Mouse (Mus musculus) small intestine, adult 2 months (tissue): ENCODE results near the gene Cmc1.

Source experiments
- CTCF ChIP-seq: fragments of 200-500 bp; IDR thresholded peaks from 2 replicates; pipeline ENCODE4 v1.5.1; 2012; ENCODE audit warnings: low read depth, mild to moderate bottlenecking, control low read depth, inconsistent platforms, low read length, moderate library complexity, mixed read lengths; ENCODE audit not compliant: insufficient replicate concordance, insufficient read length; ENCODE audit errors: extremely low read depth
- POLR2A ChIP-seq: fragments of 200-500 bp; IDR thresholded peaks from 2 replicates; pipeline ENCODE4 v1.6.1; 2012; ENCODE audit warnings: low read depth, mild to moderate bottlenecking, control low read depth, inconsistent platforms, low read length, moderate library complexity

DNA sequence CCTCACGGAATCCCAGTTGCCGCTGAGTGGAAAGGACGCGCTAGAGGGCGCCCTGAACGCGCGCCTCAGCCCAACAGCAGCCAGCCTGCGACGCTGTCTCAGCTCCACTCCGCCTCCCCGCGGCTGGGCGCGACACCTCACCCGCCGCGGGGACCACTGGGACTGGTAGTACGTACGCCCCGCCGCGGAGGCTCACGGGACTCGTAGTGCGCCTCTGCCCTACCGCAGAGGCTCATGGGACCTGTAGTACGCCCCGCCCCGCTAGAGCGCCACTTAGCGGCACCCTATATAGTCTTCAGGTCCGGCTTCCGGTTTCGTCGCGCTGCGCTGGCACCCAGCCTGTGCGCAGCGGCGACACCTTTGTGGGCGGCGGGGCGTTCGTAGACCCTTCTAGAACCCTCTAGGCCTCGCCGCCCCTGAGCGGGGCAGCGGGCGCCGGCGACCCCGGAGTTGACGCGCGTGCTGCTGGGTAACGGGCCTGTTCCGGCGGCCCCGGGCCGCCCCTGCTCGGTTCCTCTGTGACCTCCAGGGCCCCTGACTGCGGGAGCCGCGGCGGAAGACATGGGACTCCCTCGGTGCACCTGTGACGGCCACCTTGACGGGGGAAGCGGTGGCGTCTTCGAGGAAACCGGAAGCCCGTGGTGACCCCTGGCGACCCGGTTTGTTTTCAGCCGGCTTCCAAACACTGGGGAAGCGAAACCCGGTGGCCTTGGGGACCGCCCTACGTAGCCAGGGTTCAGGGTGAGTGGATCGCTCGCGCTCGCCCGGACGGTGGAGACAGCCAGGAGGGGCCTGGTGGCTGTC lies 109.6 kb downstream of the Cmc1 start, which contains the start of gene Azi2:
- TF ChIP-seq POLR2A (peak; percentile 93), CTCF (peak; percentile 90)
